Mouse (Mus musculus): ENCODE measurements around the gene Gm28042.

The Gm28042 gene

GRCm38 (mm10) chr2:120058818-120059217 is 31.5 kb downstream of the Gm28042 start:
- DNase-seq (ENCODE audit: low read depth, low spot score) = peak; percentile 43

DNA sequence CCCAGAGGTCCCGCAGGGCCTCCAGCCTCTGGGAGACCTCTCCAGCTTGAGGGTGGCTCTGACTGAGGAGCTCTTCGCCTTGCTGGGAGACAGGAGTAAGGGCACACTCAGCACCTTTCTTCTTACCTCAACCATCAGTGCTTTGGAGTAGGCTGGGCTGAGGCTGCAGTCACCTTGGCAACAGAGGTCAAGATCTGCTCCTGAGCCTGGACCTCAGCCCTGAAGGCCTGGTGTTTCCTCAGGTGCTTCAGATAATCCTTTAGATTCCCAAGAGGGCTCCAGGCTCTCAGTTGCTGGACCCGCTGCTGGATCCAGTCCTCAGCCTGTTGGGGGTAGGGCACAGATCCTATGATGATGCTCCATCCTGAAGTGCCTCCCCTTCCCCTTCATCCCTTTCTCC is 32.2 kb downstream of the Gm28042 start:
- no peak for DNase-seq (ENCODE audit: low read depth, low spot score)

DNA sequence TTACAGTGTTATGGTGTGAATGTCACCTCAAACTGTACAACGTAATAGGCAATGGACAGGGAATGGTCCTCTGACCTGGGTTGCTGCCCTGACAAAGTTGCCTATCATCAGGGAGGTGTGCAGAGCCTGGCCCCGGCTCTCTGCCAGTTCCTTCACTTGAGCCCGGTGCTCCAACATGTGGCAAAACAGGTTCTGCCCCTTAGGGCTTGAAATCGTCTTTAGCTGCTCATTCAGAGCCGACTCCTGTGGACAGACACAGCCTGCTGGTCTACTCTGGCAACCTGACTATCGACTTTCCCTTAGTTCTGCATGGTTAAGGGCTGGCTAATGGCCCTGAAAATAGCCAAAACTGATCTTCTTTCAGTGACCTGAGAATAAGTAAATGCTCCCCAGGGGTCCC is 32.9 kb downstream of the Gm28042 start:
- DNase-seq (ENCODE audit: low read depth, low spot score) = peak; percentile 36

- peak; percentile 68 for DNase-seq (ENCODE audit: low read depth, low spot score)
Observed at GRCm38 (mm10) chr2:120060651-120061050, 33.4 kb downstream of the Gm28042 start.

DNA sequence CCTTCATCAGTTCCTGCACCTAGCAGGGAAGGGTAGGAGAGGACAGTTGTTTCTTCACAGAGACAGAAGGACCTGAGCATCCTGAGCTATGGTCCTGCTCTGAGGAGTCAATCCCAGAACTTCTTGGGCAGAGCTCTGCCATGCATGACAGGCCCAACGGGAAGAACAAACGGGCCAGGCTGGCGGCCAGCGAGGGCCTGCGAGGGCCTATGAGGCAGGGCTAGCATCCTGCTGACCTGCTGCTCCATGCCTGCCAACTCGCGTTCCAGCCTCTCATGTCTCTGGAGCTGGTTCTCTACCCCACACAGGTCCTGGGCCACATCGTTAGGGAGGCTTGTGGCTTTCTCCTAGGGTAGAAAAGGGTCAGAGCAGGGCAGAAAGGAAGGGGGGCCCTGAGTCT is 35.0 kb downstream of the Gm28042 start:
- DNase-seq (ENCODE audit: low read depth, low spot score) = no peak

GRCm38 (mm10) chr2:120064639-120065038 is 37.3 kb downstream of the Gm28042 start:
- no peak for DNase-seq (ENCODE audit: low read depth, low spot score)

GRCm38 (mm10) chr2:120065243-120065642 is 38.0 kb downstream of the Gm28042 start:
- DNase-seq (ENCODE audit: low read depth, low spot score) = no peak

GRCm38 (mm10) chr2:120066224-120066623 is 38.9 kb downstream of the Gm28042 start:
- no peak for DNase-seq (ENCODE audit: low read depth, low spot score)

GRCm38 (mm10) chr2:120068555-120069465 is 41.5 kb downstream of the Gm28042 start:
- peak; percentile 64 for DNase-seq (ENCODE audit: low read depth, low spot score)

- no peak for DNase-seq (ENCODE audit: low read depth, low spot score)
Observed at GRCm38 (mm10) chr2:120069466-120069990, 42.2 kb downstream of the Gm28042 start.

DNA sequence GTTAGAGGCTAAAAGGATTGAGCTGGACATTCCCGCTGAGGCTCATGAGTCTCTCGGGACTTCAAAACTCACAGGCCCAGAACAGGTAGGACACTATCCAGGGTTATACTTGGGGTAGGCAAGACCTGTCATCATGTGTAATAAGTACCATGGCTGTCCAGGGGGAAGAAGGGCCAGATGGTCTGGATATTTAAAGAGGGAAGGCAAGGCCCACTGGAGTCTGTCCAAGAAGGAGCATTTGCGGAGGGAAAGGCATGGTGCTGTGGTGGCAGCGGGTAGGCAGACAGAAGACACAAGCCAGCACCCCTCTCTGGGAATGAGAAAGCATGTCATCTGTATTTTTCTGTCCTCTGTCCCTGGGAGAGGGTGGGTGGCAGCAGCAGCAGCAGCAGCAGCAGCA is 46.8 kb downstream of the Gm28042 start:
- no peak for DNase-seq (ENCODE audit: low read depth, low spot score)

DNA sequence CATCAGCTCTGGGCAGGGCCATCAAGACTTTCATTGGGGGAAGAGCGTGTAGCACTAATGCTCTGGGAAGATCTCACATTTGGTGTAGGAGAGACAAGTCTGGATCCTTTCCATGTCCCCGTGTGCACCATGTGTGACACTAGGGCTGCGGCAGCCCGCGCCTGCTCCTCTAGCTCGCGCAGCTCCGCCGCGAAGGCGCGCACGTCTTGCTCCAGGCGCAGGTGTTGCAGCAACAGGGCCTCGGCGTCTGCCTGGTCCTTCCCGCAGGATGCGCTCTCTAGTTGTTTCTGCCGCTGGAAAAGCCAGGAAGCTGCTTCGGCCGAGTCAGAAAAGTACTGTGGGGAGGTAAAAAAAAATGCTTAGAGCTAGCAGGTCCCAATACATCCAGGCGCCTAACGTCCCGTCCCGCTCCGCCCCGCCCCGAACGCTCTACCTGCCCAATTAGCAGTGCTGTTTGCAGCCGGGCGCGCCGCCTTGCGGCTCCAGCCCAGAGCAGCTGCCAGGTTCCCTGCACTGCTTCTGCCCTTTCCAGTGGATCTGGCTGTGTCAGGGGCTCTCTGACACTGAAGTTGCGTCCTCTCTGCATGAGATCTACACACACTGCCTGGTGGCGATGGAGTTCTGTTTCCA is 48.9 kb downstream of the Gm28042 start:
- DNase-seq (ENCODE audit: low read depth, low spot score) = peak; percentile 35

- DNase-seq (ENCODE audit: low read depth, low spot score) = no peak
Observed at GRCm38 (mm10) chr2:120082416-120082815, 55.1 kb downstream of the Gm28042 start.

DNA sequence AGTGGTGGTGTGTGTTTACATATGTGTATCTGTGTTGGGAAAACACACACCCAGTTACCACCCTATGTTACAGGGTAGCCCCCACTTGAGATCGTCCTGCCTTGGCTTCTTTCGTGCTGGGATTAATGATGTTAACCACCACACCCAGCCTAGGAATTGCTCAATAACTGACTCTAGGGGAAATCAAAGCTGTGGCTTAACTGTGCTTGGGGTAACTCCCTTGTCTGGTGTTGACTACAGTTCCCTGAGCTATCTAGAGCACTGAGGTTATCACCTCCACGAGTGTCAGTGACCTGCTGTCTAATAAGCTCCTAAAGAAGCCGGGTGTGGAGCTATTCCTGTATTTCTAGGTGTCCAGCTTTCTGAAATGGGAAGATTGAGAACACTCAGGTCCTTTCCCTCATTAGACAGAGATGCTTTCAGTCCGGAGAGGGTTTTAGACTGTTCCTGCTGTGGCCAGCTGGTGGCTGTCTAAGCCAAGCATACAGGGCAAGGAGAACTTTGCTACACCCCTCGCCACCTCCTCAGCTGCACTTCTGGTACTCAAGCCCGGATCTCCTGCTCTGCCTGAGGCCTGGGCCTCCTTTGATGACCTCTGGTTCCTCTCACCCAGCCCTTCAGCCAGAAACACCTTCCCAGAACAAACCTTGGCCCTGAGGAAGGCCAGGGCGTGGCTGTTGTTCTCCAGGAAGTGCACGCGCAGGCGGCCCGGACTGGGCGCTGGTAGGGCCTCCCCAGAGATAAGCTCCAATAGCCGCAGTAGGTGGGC is 57.5 kb downstream of the Gm28042 start:
- DNase-seq (ENCODE audit: low read depth, low spot score) = peak; percentile 54

GRCm38 (mm10) chr2:120086038-120086437 is 58.7 kb downstream of the Gm28042 start:
- no peak for DNase-seq (ENCODE audit: low read depth, low spot score)

DNA sequence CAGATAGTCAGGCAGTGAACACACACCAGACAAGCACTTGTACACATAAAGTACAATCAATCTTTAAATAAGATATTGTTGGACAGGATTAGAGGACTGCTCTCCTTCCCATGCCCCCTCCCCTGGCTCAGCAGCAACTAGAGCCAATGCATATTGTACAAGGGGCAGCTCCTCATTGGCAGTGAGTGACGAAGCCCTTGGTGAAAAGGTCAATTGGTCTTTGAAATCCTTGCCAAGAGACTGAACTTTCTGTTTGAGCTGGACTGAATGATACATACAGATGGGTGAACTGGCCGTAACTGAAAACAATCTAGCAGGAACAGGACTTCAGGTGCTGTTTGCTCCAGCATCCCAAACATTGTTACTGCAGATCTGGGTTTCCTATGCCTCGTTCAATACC is 60.1 kb downstream of the Gm28042 start:
- DNase-seq (ENCODE audit: low read depth, low spot score) = no peak

GRCm38 (mm10) chr2:120087897-120088296 is 60.6 kb downstream of the Gm28042 start:
- no peak for DNase-seq (ENCODE audit: low read depth, low spot score)

DNA sequence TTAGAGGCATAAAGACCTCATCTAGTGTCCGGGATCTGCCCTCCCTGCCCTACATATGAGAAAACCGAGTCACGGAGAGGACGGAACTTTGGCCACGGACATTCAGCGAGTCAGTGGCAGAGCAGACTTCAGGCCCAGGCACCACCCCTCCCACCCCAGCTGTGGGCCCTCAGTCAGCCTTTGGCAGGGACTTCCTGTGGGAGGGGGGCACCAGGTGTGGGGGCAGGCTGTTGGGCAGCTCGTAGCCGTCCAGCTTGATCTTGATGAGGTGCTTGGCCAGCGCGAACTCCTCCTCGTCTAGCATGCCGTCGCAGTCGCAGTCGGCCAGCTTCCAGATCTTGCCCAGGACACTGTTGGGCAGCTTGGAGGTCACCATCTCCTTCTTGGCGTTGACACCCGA is 63.7 kb downstream of the Gm28042 start:
- no peak for DNase-seq (ENCODE audit: low read depth, low spot score)

Measured in skeletal muscle tissue, adult 2 months (tissue).